Comparison of ENCODE assay signal across 22 mouse cellular contexts in the genomic region with DNA sequence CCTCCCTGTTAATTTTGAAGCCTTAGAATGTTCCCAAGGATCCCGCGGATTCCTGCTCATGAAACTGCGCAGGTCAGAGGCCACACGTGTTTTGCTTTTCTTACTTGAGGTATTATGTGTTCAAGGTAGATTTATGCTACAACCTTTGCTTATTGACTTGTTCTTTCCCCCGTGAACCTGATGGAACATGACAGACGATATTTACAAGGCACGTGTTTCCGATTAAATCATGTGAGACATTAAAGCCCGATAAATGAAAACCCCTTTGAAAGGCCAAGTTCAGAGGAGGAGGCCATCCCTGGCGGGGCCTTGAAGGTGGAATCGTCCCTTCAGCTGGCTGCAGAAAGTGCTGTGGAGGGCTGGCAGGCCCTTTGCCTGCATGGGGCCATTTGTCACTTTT. TPM values are rescaled to one million over a fixed set of nuclear protein-coding genes. Genes with fewer than 3 reads are reported as not detected.
DNase-seq lines count a peak whose midpoint lies in the region; ATAC-seq lines count a peak whose summit lies in the region.
"Had no signal": no experiment of that assay in that cellular context is flagged by ENCODE, and none has a peak within 500 bp of the region (broad histone marks: within the 10 kb centered on the region; RNA-seq: fewer than 3 reads in every experiment).

No protein-coding gene starts in this region.

- 13% methylated on average over 11 of the region's 11 CpGs for WGBS in limb, embryonic 12.5 days
- 87% methylated on average over 11 of the region's 11 CpGs for WGBS in forebrain, embryonic 16.5 days

- H3K4me1 ChIP-seq in limb, embryonic 12.5 days (replicated peaks), result peaks cover 73% of the 10 kb centered on the region
- H3K4me1 ChIP-seq in forebrain, embryonic 16.5 days (replicated peaks; ENCODE audit: control insufficient read depth, insufficient read depth, low read length), result no peaks in the 10 kb centered on the region
- H3K4me1 ChIP-seq: forebrain, embryonic 15.5 days; hindbrain, embryonic 15.5 days had no signal

- peak overlapping the region; percentile 41 for H3K27ac ChIP-seq in limb, embryonic 12.5 days
- no peak overlapping the region for H3K27ac ChIP-seq in forebrain, embryonic 16.5 days (ENCODE audit: low read length)
- H3K27ac ChIP-seq: forebrain, embryonic 15.5 days; heart, embryonic 13.5 days; hindbrain, embryonic 15.5 days had no signal

- H3K36me3 ChIP-seq in limb, embryonic 12.5 days, result no peaks in the 10 kb centered on the region
- H3K36me3 ChIP-seq in forebrain, embryonic 16.5 days (ENCODE audit: control insufficient read depth, insufficient read depth), result no peaks in the 10 kb centered on the region
- H3K36me3 ChIP-seq: forebrain, embryonic 15.5 days; G1E; heart, embryonic 13.5 days; hindbrain, embryonic 15.5 days had no signal

- no peaks in the 10 kb centered on the region for H3K9me3 ChIP-seq in limb, embryonic 12.5 days
- H3K9me3 ChIP-seq in forebrain, embryonic 16.5 days (ENCODE audit: control insufficient read depth, low read length), result no peaks in the 10 kb centered on the region
- H3K9me3 ChIP-seq: forebrain, embryonic 15.5 days; G1E; heart, embryonic 13.5 days; hindbrain, embryonic 15.5 days had no signal

- H3K4me2 ChIP-seq in limb, embryonic 12.5 days, result no peak overlapping the region; the same call in 1 of the 2 replicates
- H3K4me2 ChIP-seq in forebrain, embryonic 16.5 days (ENCODE audit: low read length), result no peak overlapping the region
- H3K4me2 ChIP-seq: forebrain, embryonic 15.5 days; heart, embryonic 13.5 days; hindbrain, embryonic 15.5 days had no signal

- no peak overlapping the region for H3K9ac ChIP-seq in limb, embryonic 12.5 days (replicated peaks)
- no peak overlapping the region for H3K9ac ChIP-seq in forebrain, embryonic 16.5 days (replicated peaks; ENCODE audit: low read depth, low read length)
- H3K9ac ChIP-seq: forebrain, embryonic 15.5 days; heart, embryonic 13.5 days; hindbrain, embryonic 15.5 days had no signal

- no peak for ATAC-seq in limb, embryonic 12.5 days (ENCODE audit: insufficient number of reproducible peaks, insufficient read depth, low FRiP score, low TSS enrichment, low read depth)
- ATAC-seq in forebrain, embryonic 16.5 days, result no peak
- ATAC-seq: CD4-positive, CD25-positive, alpha-beta regulatory T cell, adult 4 months; forebrain, embryonic 15.5 days had no signal

- intact Hi-C loops in heart, postnatal 25 days (cut with DNase I), result no loop called here

- no peak overlapping the region for H3K4me3 ChIP-seq in limb, embryonic 12.5 days (replicated peaks)
- H3K4me3 ChIP-seq in forebrain, embryonic 16.5 days (replicated peaks; ENCODE audit: low read length), result no peak overlapping the region
- H3K4me3 ChIP-seq: forebrain, embryonic 15.5 days; heart, embryonic 13.5 days; hindbrain, embryonic 15.5 days had no signal

- H3K27me3 ChIP-seq in limb, embryonic 12.5 days, result peaks cover 32% of the 10 kb centered on the region
- H3K27me3 ChIP-seq in forebrain, embryonic 16.5 days (replicated peaks; ENCODE audit: control insufficient read depth, insufficient read depth, low read length), result no peaks in the 10 kb centered on the region
- H3K27me3 ChIP-seq: forebrain, embryonic 15.5 days; hindbrain, embryonic 15.5 days had no signal

- peak; percentile 66 for DNase-seq in embryo, embryonic 10 days (ENCODE audit: low spot score)
- no peak for DNase-seq in embryo, embryonic 9.5 days (ENCODE audit: extremely low spot score)
- DNase-seq in embryo, embryonic 11.5 days (ENCODE audit: low read depth, low spot score), result peak; percentile 61
- peak; percentile 92 for DNase-seq in forelimb bud, embryonic 11.5 days (ENCODE audit: low read depth, low spot score)
- DNase-seq in heart, postnatal 25 days (ENCODE audit: low spot score), result no peak
- DNase-seq in thymus, postnatal 36 days, result no peak
- DNase-seq: adrenal gland, postnatal 14 days; B cell, adult 2 months; cerebellum, adult 11-12 months; cerebellum, adult 9-10 months; cerebellum, postnatal 25 days; gastrocnemius, postnatal 36 days; heart, adult 11 months; heart, postnatal 4 days; kidney, adult 11 months had no signal

RNA-seq across cellular contexts. Expression of a gene that starts 26.1 kb away (rescaled TPM):
- 12.0 and 13.4 TPM in 2 replicates for polyA plus RNA-seq in limb, embryonic 12.5 days (2016; fragmentation: Nextera tagmentation; extraction: Ambion mirVana)
- 1.1 TPM in 2 replicates for polyA plus RNA-seq in forebrain, embryonic 16.5 days (2015; fragmentation: Nextera tagmentation; extraction: Ambion mirVana)
- total RNA-seq in heart, postnatal 25 days (2021), result under 1 TPM; 0.28 to 0.42 TPM
- polyA plus RNA-seq: CD4-positive, CD25-positive, alpha-beta regulatory T cell, adult 4 months had no signal

Comparison
In these comparisons a context has a peak if more than half of its experiments do, and no peak if none do; other contexts are left out.
1. DNase-seq: peak in embryo, embryonic 10 days (single experiment), embryo, embryonic 11.5 days (single experiment) and forelimb bud, embryonic 11.5 days (single experiment); none in embryo, embryonic 9.5 days (single experiment), heart, postnatal 25 days (single experiment) and thymus, postnatal 36 days (0 of 2).